Mouse (Mus musculus): ENCODE results near the gene Otulin.

DNA sequence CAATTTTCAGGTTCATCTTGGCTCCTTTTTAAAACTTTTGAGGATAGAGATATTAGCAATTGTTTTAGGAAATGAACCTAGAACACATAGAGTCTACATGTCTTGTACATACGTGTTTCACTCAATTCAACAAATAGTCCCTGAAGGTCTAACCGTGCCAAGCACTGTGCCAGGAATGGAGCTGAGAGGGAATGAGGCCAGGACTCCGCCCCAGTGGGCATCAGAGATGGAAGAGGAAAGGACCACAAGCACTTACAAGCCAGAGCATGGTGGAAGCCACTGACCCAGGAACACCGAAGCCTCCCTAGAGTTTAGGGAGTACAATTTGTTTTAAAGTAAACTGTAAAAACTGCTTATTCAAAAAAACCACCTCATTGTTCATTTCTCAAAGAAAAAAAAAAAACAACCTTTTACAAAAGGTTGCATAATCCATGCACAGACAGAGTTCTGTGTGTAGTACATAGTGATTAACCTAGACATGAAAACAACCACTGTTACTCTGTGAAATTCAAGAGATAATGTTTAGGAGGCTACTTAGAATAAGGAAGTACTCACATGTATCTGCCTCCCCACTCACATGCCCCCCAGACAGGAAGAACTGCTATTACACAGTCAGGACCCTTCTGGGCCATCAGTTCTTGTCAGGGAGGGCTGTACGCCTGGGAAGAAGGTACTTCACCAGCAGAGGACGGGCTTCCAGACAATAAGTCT lies 9.9 kb downstream of the Otulin start:
- TF ChIP-seq CTCF (IDR thresholded peaks at IDR 0.05 in 2 of 3, conservative IDR thresholded peaks at IDR 0.05 in 1 of 3; ENCODE audit: control insufficient read depth in 1 of 3, insufficient read depth in 1 of 3, low read depth in 2 of 3, low read length in 3 of 3, poor library complexity in 1 of 3, severe bottlenecking in 1 of 3) (0 out of 6 replicates have a peak, but pooled peaks of 1 of the 3 experiments have one; percentile 19), RAD21 (IDR thresholded peaks at IDR 0.05; ENCODE audit: low read depth, low read length) (no peak), POLR2A (IDR thresholded peaks at IDR 0.05; ENCODE audit: control insufficient read depth in 1 of 2, insufficient read depth in 1 of 2, low read depth in 1 of 2, low read length in 2 of 2, poor library complexity in 1 of 2) (no peak), UBTF (IDR thresholded peaks at IDR 0.05; ENCODE audit: borderline replicate concordance, insufficient read depth, low read depth, low read length) (no peak), TBP (IDR thresholded peaks at IDR 0.05; ENCODE audit: low read depth, low read length) (no peak), POLR2AphosphoS2 (IDR thresholded peaks at IDR 0.05; ENCODE audit: low read length) (no peak)

All from MEL (cell line).